Mouse (Mus musculus) kidney, postnatal 36 days (tissue): ENCODE measurements around the gene Mcts1.

Experiments used
- DNase-seq, 2 experiments: peaks; one replicate each; pipeline ENCODE4 v3.0.0; 2021 to 2022; ENCODE audit warnings: mixed read lengths in 2 of 2

Gene Mcts1

GRCm38 (mm10) chrX:38600177-38600994 lies at the start of gene Mcts1:
TSS of gene Mcts1 (plus strand) at chrX:38600578.
- DNase-seq: peak; percentile 77 to 84

GRCm38 (mm10) chrX:38553255-38553654 lies 47.1 kb upstream of the Mcts1 start:
- DNase-seq: no peak

- DNase-seq: peak; percentile 19 to 33
Observed at GRCm38 (mm10) chrX:38563941-38564541, 36.3 kb upstream of the Mcts1 start.

GRCm38 (mm10) chrX:38564542-38565175 lies 35.7 kb upstream of the Mcts1 start:
- DNase-seq: peak; percentile 94 to 95

GRCm38 (mm10) chrX:38565176-38565542 lies 35.2 kb upstream of the Mcts1 start:
- DNase-seq: no peak

GRCm38 (mm10) chrX:38566521-38567205 lies 33.7 kb upstream of the Mcts1 start:
- no peak for DNase-seq

- no peak for DNase-seq
Observed at GRCm38 (mm10) chrX:38576078-38576477, 24.3 kb upstream of the Mcts1 start, which contains the start of gene Cul4b. TSS of gene Cul4b (minus strand) at chrX:38576196.

GRCm38 (mm10) chrX:38581140-38581539 lies 19.2 kb upstream of the Mcts1 start:
- DNase-seq: no peak

- no peak for DNase-seq
Observed at GRCm38 (mm10) chrX:38583261-38583660, 17.1 kb upstream of the Mcts1 start.

- DNase-seq: peak; percentile 45 to 50
Observed at GRCm38 (mm10) chrX:38589827-38590226, 10.6 kb upstream of the Mcts1 start.

- DNase-seq: no peak
Observed at GRCm38 (mm10) chrX:38591749-38592148, 8.6 kb upstream of the Mcts1 start.

- peak in 1 of 2 experiments; percentile 11 for DNase-seq
Observed at GRCm38 (mm10) chrX:38593180-38593889, 7.0 kb upstream of the Mcts1 start.

GRCm38 (mm10) chrX:38600995-38601369 lies 604 bp downstream of the Mcts1 start:
- peak; percentile 5 to 13 for DNase-seq

GRCm38 (mm10) chrX:38634801-38635637 lies 34.6 kb downstream of the Mcts1 start, which contains the start of gene C1galt1c1:
TSS of gene C1galt1c1 (minus strand) at chrX:38635087.
- peak; percentile 95 for DNase-seq

- no peak for DNase-seq
Observed at GRCm38 (mm10) chrX:38635638-38635931, 35.2 kb downstream of the Mcts1 start.

GRCm38 (mm10) chrX:38641435-38641834 lies 41.1 kb downstream of the Mcts1 start:
- no peak for DNase-seq

- no peak for DNase-seq
Observed at GRCm38 (mm10) chrX:38642183-38642582, 41.8 kb downstream of the Mcts1 start.

GRCm38 (mm10) chrX:38650404-38651039 lies 50.1 kb downstream of the Mcts1 start:
- peak in 1 of 2 experiments; percentile 7 for DNase-seq

- DNase-seq: no peak
Observed at GRCm38 (mm10) chrX:38651167-38651566, 50.8 kb downstream of the Mcts1 start.

GRCm38 (mm10) chrX:38653181-38653580 lies 52.8 kb downstream of the Mcts1 start:
- DNase-seq: no peak

GRCm38 (mm10) chrX:38654681-38655080 lies 54.3 kb downstream of the Mcts1 start:
- DNase-seq: peak in 1 of 2 experiments; percentile 18
